Mouse (Mus musculus) NIH3T3 (cell line): ENCODE measurements around the gene Myoz1.
"Not testable (repeated sequence)": the region's sequence is repeated elsewhere in the genome, so short reads cannot be mapped to it uniquely, and the experiment has no call there.

Experiments
- DNase-seq: peaks from one replicate; pipeline ENCODE4 v3.0.0-alpha.2; 2012; ENCODE audit warnings: low read depth

Myoz1 gene

GRCm38 (mm10) chr14:20638702-20639101 is 17.6 kb downstream of the Myoz1 start:
- DNase-seq, result no peak

- DNase-seq, result no peak
These were observed 18.3 kb downstream of the Myoz1 start for GRCm38 (mm10) chr14:20637818-20638574.

- DNase-seq, result not testable (repeated sequence)
These were observed 19.4 kb downstream of the Myoz1 start for GRCm38 (mm10) chr14:20636968-20637367.

- DNase-seq, result no peak
These were observed 20.8 kb downstream of the Myoz1 start for GRCm38 (mm10) chr14:20635546-20635945.

- DNase-seq, result no peak
These were observed 25.1 kb downstream of the Myoz1 start for GRCm38 (mm10) chr14:20631253-20631652.

GRCm38 (mm10) chr14:20626971-20627370 is 29.4 kb downstream of the Myoz1 start:
- no peak for DNase-seq

- DNase-seq, result no peak
These were observed 29.9 kb downstream of the Myoz1 start for GRCm38 (mm10) chr14:20626447-20626846.

- no peak for DNase-seq
These were observed 33.4 kb downstream of the Myoz1 start for GRCm38 (mm10) chr14:20622907-20623306.

- no peak for DNase-seq
These were observed 33.9 kb downstream of the Myoz1 start for GRCm38 (mm10) chr14:20622412-20622811.

GRCm38 (mm10) chr14:20621903-20622302 is 34.4 kb downstream of the Myoz1 start:
- no peak for DNase-seq

- DNase-seq, result no peak
These were observed 37.2 kb downstream of the Myoz1 start for GRCm38 (mm10) chr14:20619131-20619530.

GRCm38 (mm10) chr14:20618211-20618610 is 38.1 kb downstream of the Myoz1 start:
- DNase-seq, result no peak

- DNase-seq, result peak; percentile 41
These were observed 39.9 kb downstream of the Myoz1 start for GRCm38 (mm10) chr14:20616421-20616820.

GRCm38 (mm10) chr14:20615075-20615474 is 41.3 kb downstream of the Myoz1 start:
- DNase-seq, result no peak

GRCm38 (mm10) chr14:20612820-20613219 is 43.5 kb downstream of the Myoz1 start:
- DNase-seq, result no peak

GRCm38 (mm10) chr14:20610146-20610545 is 46.2 kb downstream of the Myoz1 start:
- peak; percentile 36 for DNase-seq

- peak; percentile 19 for DNase-seq
These were observed 46.8 kb downstream of the Myoz1 start for GRCm38 (mm10) chr14:20609519-20609918.

GRCm38 (mm10) chr14:20607396-20608126 is 48.8 kb downstream of the Myoz1 start:
- DNase-seq, result peak; percentile 66

GRCm38 (mm10) chr14:20601287-20601686 is 55.1 kb downstream of the Myoz1 start:
- DNase-seq, result no peak

GRCm38 (mm10) chr14:20600203-20600602 is 56.1 kb downstream of the Myoz1 start:
- no peak for DNase-seq

- no peak for DNase-seq
These were observed 56.8 kb downstream of the Myoz1 start for GRCm38 (mm10) chr14:20599542-20599941.
